Mouse (Mus musculus): ENCODE data around the gene Cltb.

DNA sequence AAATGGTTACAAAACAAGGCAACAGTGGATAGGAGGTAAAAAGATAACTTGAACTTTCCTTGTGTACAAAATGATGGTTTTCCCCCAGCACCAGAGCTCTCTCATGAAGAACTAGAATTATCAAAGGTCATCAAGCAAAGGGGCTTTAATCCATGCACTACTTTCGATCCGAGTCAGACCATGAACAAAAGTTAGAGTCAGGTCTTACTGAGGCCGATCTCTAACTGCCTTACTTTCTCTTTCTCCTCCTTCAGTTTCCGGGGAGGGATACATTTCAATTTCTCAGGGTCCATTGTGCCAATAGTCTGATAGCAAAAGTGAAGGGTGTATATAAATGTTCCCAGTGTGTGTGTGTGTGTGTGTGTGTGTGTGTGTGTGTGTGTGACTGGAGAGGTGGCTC is 38.5 kb downstream of the Cltb start:
- TF ChIP-seq TAL1 (IDR thresholded peaks at IDR 0.05; ENCODE audit: low read length) (no peak), GATA1 (IDR thresholded peaks at IDR 0.05; ENCODE audit: low read length) (no peak)
